Mouse (Mus musculus) hindbrain, embryonic 13.5 days (tissue): ENCODE results near the gene 4933402J07Rik. TPM values are rescaled to one million over a fixed set of nuclear protein-coding genes. Genes with fewer than 3 reads are reported as not detected.

Experiments
- ATAC-seq: fragments of 200-750 bp; cut with Nextera tagmentation; 2 replicates; pipeline ENCODE4 v1.8.0; 2017; ENCODE audit warnings: moderate TSS enrichment; ENCODE audit not compliant: low FRiP score
- H3K27ac ChIP-seq: fragments of 300-500 bp; sonication (generic); 2 replicates; pipeline ENCODE4 v1.5.1; 2015; ENCODE audit warnings: inconsistent platforms, mild to moderate bottlenecking, moderate library complexity
- H3K27me3 ChIP-seq: fragments of 300-500 bp; sonication (generic); 2 replicates; pipeline ENCODE4 v1.6.1; 2015; ENCODE audit warnings: mild to moderate bottlenecking, inconsistent platforms
- H3K36me3 ChIP-seq: fragments of 300-500 bp; sonication (generic); 2 replicates; pipeline ENCODE4 v1.6.1; 2015; ENCODE audit warnings: mild to moderate bottlenecking, inconsistent platforms
- H3K4me1 ChIP-seq: fragments of 300-500 bp; sonication (generic); replicated peaks from 2 replicates; pipeline ENCODE4 v1.6.1; 2015; ENCODE audit warnings: inconsistent platforms
- H3K4me2 ChIP-seq: fragments of 300-500 bp; sonication (generic); 2 replicates; pipeline ENCODE4 v1.6.1; 2015; ENCODE audit warnings: inconsistent platforms, mild to moderate bottlenecking, moderate library complexity
- H3K4me3 ChIP-seq: fragments of 300-500 bp; sonication (generic); 2 replicates; pipeline ENCODE4 v1.5.1; 2015; ENCODE audit warnings: mild to moderate bottlenecking, inconsistent platforms
- H3K9ac ChIP-seq: fragments of 300-500 bp; sonication (generic); 2 replicates; pipeline ENCODE4 v1.6.1; 2015; ENCODE audit warnings: mild to moderate bottlenecking, inconsistent platforms
- H3K9me3 ChIP-seq: fragments of 300-500 bp; sonication (generic); 2 replicates; pipeline ENCODE4 v1.6.1; 2016; ENCODE audit warnings: inconsistent platforms
- WGBS: fragments of 180-500 bp; shearing (Covaris S2); methylation state at CpG from one replicate; pipeline ENCODE4 v1.1.7; 2015; 5-methylcytosine and 5-hydroxymethylcytosine counted together
- polyA plus RNA-seq: library from polyadenylated mRNA; unstranded; fragments of >200 nt; fragmentation: Nextera tagmentation; extraction: Ambion mirVana; gene quantifications from 2 replicates; pipeline ENCODE4 v1.2.1, GENCODE M21; 2015

Gene 4933402J07Rik
- polyA plus RNA-seq, 1 experiment from 2014 or later = not detected

DNA sequence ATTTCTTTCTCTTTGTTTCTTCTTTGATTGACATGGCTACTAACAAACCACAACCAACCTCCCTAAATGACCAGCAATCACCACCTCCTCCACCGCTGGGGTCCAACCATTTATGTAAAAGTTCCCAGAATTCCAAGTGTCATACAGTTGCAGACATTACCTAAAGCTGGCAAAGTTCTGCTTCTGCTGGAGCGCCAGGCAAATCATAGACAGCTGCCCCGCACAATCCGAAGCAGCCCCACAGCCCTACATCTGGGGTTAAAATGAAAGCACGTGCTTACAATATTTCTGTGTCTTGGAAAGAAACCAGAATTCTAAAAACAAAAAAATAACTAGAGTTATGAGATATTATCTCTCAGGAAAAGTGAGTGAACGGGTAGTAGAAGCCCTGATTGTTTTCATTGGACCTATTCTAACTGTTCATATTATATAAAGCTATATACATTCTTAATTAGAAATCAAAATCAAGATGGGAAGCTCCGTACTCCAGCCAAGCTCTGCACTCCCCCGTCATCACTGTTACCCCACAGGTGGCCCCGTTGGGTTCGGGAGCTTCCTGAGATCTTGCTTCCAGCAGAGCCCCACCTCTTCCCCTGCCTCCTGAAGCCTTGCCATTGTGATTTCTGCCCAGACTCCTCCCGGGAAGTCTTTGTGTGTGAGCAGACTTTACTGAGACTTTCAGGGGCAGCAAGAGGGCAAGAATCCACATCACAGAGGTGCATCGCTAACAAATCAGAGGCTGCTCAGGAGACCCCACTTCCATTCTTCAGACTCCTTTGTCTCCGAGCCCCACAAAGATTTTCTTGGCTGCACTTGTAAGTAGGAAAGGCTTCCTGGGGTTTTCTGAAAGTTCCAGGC is 6.3 kb downstream of the 4933402J07Rik start:
- H3K4me3 ChIP-seq = peak overlapping the region; percentile 18; the same call in 1 of the 2 replicates
- H3K9me3 ChIP-seq = no peaks in the 10 kb centered on the region
- peak overlapping the region; percentile 41 for H3K4me2 ChIP-seq
- H3K4me1 ChIP-seq = peaks cover 12% of the 10 kb centered on the region
- ATAC-seq = no peak
- H3K27ac ChIP-seq = 0 out of 2 replicates have a peak overlapping the region, but pooled peaks have one; percentile 14
- H3K36me3 ChIP-seq = no peaks in the 10 kb centered on the region
- H3K27me3 ChIP-seq = no peaks in the 10 kb centered on the region
- peak overlapping the region; percentile 49; the same call in 1 of the 2 replicates for H3K9ac ChIP-seq
- 30% methylated on average over 13 of the region's 13 CpGs for WGBS

DNA sequence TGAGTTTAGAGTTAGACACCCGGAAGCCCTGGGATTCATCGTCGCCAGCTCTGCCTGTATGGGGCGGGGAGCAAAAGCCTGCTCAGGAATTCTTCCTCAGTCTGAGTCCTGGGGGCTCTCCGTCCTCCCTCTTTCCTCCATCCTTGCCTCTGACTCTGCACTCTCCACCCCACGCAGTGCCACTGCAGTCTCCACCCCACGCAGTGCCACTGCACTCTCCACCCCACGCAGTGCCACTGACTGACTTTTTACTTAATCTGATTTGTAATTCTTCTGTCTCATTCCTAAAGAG is 6.9 kb downstream of the 4933402J07Rik start:
- Histone ChIP-seq H3K4me3 (peak overlapping the region; percentile 18; the same call in 1 of the 2 replicates), H3K9ac (peak overlapping the region; percentile 49; the same call in 1 of the 2 replicates), H3K9me3 (no peaks in the 10 kb centered on the region), H3K27me3 (no peaks in the 10 kb centered on the region), H3K4me1 (peaks cover 12% of the 10 kb centered on the region), H3K27ac (0 out of 2 replicates have a peak overlapping the region, but pooled peaks have one; percentile 14), H3K4me2 (peak overlapping the region; percentile 41), H3K36me3 (no peaks in the 10 kb centered on the region)
- ATAC-seq = no peak
- WGBS = 1% methylated on average over 8 of the region's 8 CpGs

DNA sequence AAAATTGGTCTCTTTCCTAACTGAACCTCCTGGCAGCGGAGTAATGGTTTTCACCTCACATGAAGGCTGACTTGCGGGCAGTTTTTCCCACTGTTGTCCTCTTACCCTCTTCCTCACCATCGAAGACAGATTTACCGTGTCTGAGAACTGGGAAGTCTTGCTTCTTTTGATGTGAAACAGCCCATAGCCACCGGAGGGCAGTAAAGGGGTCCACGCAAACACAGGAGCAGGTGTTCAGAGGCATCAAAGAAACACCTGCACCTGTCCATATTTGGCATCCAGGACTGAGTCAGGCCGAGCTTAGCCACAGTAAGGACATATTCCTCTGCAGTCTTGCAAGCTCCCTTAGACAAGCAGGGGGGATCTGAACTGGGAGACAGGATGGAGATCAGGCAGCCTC is 7.2 kb downstream of the 4933402J07Rik start:
- Histone ChIP-seq H3K9ac (peak overlapping the region; percentile 49; the same call in 1 of the 2 replicates), H3K27me3 (no peaks in the 10 kb centered on the region), H3K36me3 (no peaks in the 10 kb centered on the region), H3K27ac (no peak overlapping the region), H3K4me1 (peaks cover 12% of the 10 kb centered on the region), H3K4me3 (no peak overlapping the region), H3K4me2 (peak overlapping the region; percentile 41), H3K9me3 (no peaks in the 10 kb centered on the region)
- no peak for ATAC-seq
- WGBS = 10% methylated on average over 7 of the region's 7 CpGs

DNA sequence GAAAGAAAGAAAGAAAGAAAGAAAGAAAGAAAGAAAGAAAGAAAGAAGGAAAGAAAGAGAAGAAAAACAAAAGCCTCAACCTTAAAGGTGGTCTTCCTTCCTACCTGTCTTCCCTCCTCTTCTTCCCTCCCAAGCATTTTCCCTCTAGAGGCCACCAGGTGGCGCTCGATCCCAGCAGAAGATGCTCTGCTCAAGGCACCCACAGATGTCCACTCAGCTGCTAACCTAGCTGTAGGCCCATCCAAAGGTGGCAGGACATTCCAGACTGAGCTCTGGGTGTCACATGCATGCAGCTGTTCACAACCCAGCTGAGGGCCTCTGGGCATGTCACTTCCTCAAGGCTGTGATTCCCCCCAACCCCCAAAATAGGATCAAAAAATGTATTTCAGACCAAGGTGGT is 30.6 kb downstream of the 4933402J07Rik start:
- Histone ChIP-seq H3K36me3 (no peaks in the 10 kb centered on the region), H3K27me3 (no peaks in the 10 kb centered on the region), H3K4me2 (no peak overlapping the region), H3K9ac (no peak overlapping the region), H3K9me3 (no peaks in the 10 kb centered on the region), H3K27ac (no peak overlapping the region), H3K4me1 (peaks cover 7% of the 10 kb centered on the region), H3K4me3 (no peak overlapping the region)
- ATAC-seq = peak; percentile 69; the same call in 1 of the 2 replicates
- WGBS = 3% methylated on average over 2 of the region's 2 CpGs

DNA sequence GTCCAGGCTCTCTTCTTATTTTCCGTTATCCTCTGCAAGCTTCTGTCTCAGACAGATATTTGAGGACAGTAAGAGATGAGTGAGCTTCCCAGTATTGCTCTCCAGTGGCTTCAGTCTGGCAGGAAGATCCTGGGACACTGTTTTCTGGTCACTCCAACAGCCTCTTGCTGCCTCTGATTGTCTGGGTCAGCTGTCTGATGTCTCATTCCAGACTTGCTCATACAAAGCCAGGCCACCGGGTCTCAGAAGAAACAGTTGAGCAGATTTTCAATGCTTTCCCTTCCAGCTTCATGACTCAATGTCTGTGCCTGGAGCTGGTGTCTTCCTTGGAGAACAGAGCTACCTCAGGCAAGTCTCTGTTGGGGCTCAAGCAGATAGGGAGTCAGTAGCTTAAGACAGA is 39.1 kb downstream of the 4933402J07Rik start:
- 77% methylated on average over 2 of the region's 2 CpGs for WGBS

DNA sequence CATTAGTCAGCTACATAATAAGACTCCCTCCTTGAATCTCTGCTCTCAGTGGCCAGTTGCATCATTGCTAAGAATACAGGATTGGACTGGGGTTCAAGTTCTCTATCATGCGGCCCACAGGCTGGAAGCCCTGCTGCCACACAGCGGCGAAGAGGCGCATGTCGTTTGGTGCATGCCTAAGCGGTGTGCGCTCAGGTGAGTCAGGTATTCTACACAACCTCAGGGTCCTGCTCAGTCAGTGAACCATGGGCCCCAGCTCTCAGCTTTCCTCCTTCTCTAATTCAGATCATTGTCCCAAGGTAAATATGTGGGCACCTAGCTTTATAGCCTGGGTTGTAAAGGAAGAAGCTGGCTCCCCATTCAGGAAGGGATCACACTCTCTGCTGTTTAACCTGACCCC is 45.5 kb downstream of the 4933402J07Rik start:
- H3K27ac ChIP-seq = no peak overlapping the region
- no peak overlapping the region for H3K4me2 ChIP-seq
- no peaks in the 10 kb centered on the region for H3K36me3 ChIP-seq
- ATAC-seq = no peak
- no peak overlapping the region for H3K4me3 ChIP-seq
- no peaks in the 10 kb centered on the region for H3K9me3 ChIP-seq
- H3K27me3 ChIP-seq = no peaks in the 10 kb centered on the region
- peaks cover 20% of the 10 kb centered on the region for H3K4me1 ChIP-seq
- 89% methylated on average over 7 of the region's 7 CpGs for WGBS
- no peak overlapping the region for H3K9ac ChIP-seq

More for the DNA sequence above, 39.1 kb downstream of the 4933402J07Rik start:
- Histone ChIP-seq H3K27ac (0 out of 2 replicates have a peak overlapping the region, but pooled peaks have one; percentile 0), H3K27me3 (no peaks in the 10 kb centered on the region), H3K9me3 (no peaks in the 10 kb centered on the region), H3K4me3 (no peak overlapping the region), H3K4me2 (no peak overlapping the region), H3K36me3 (no peaks in the 10 kb centered on the region), H3K4me1 (peaks cover 22% of the 10 kb centered on the region), H3K9ac (no peak overlapping the region)
- ATAC-seq = no peak

DNA sequence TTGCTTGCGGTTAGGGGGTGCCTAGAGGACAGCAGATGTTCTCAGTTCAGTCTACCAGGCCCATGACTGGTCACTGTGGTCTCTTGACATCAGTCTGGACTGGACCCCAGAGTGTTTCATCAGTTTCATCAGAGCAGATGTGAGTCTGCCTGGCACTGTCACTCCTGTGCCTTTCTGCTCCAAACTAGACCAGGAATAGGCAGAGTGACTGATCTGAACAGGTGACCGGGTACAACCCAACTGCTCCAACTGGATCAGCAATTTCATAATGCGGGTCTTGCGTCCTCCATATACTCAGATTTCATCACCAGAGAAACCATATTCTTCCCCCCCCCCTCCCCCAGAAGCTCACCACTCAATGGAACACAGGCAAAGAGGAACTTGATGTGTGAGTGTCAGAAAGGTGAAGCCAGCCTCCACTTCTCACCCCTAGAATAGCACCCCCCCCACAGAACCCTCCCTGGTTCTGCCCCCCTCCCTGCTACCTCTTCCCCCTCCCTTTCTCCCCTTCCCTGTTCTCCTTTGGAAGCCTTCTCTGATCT is 46.1 kb downstream of the 4933402J07Rik start:
- no peak overlapping the region for H3K4me3 ChIP-seq
- no peak for ATAC-seq
- H3K27me3 ChIP-seq = no peaks in the 10 kb centered on the region
- H3K27ac ChIP-seq = no peak overlapping the region
- H3K4me1 ChIP-seq = peaks cover 20% of the 10 kb centered on the region
- H3K4me2 ChIP-seq = no peak overlapping the region
- no peaks in the 10 kb centered on the region for H3K9me3 ChIP-seq
- WGBS = 98% methylated on average over 4 of the region's 4 CpGs
- no peak overlapping the region for H3K9ac ChIP-seq
- H3K36me3 ChIP-seq = no peaks in the 10 kb centered on the region

DNA sequence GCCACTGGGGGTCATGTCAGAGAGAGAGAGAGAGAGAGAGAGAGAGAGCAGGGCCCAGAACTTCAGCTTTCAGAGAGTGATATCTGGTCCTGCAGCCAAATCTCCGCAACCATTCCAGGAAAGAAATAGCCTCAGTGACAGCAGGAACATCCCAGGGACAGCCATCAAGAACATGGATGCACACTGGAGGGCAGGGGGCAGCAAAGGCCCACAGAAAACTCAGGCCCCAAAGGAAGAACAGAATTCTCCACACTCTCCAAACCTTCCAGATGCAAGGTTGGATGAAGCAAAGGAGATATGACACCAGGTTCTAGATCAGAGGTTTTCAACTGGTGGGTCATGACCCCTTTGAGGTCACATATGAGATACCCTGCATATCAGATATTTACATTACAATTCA is 50.0 kb downstream of the 4933402J07Rik start:
- Histone ChIP-seq H3K4me1 (peaks cover 9% of the 10 kb centered on the region; the same call in 1 of the 2 replicates), H3K4me2 (no peak overlapping the region), H3K27ac (no peak overlapping the region), H3K27me3 (0 out of 2 replicates have a peak, but pooled peaks cover 2% of the 10 kb centered on the region), H3K36me3 (no peaks in the 10 kb centered on the region), H3K4me3 (no peak overlapping the region), H3K9me3 (no peaks in the 10 kb centered on the region), H3K9ac (no peak overlapping the region)
- no peak for ATAC-seq
- WGBS = 83% methylated on average over 1 of the region's 1 CpGs

DNA sequence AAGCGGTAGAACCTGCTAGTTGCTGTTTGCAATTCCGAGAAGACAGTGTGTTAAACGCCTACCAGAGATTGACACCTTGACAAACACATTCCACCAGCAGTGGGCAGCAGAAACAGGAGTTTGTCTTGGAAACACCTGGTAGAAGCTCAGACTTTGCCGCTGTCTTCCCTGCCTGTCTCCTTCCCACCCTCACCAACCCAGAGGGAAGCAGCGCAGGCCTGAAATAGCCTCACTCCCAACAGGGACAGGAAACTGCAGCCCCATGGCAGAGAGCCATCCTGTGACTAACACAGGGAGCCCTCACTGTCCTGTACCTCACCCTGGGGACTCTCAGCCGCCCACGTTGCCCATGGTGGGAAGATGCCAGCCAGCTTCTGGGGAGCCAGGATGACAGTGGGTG is 55.5 kb downstream of the 4933402J07Rik start:
- H3K4me3 ChIP-seq = no peak overlapping the region
- no peak for ATAC-seq
- no peaks in the 10 kb centered on the region for H3K9me3 ChIP-seq
- 0 out of 2 replicates have a peak overlapping the region, but pooled peaks have one; percentile 18 for H3K27ac ChIP-seq
- WGBS = 56% methylated on average over 7 of the region's 7 CpGs
- no peak overlapping the region for H3K9ac ChIP-seq
- no peaks in the 10 kb centered on the region for H3K36me3 ChIP-seq
- H3K4me1 ChIP-seq = peaks cover 28% of the 10 kb centered on the region
- no peak overlapping the region for H3K4me2 ChIP-seq
- H3K27me3 ChIP-seq = 0 out of 2 replicates have a peak, but pooled peaks cover 2% of the 10 kb centered on the region

DNA sequence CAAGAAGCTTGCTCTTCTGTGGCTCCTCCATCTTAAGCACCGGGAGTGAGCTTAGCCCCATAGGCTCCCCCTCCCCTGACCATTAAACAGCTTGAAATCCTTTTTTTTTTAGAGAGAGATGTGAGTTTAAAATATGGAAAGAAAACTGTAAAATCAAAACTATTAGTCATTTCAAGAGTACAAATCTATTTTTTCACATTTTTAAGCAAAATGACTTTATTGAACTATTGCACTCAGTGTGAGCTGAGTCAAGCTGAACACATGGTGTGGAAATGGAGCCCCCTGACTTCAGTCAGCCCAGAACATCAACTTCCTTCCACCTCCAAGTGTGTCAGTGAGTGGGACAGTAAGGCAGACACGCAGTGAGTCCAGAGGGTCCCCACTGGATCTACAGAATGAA is 55.9 kb downstream of the 4933402J07Rik start:
- H3K4me3 ChIP-seq = no peak overlapping the region
- 71% methylated on average over 2 of the region's 2 CpGs for WGBS
- 0 out of 2 replicates have a peak, but pooled peaks cover 2% of the 10 kb centered on the region for H3K27me3 ChIP-seq
- H3K36me3 ChIP-seq = no peaks in the 10 kb centered on the region
- H3K4me1 ChIP-seq = peaks cover 28% of the 10 kb centered on the region
- no peaks in the 10 kb centered on the region for H3K9me3 ChIP-seq
- H3K27ac ChIP-seq = 0 out of 2 replicates have a peak overlapping the region, but pooled peaks have one; percentile 18
- no peak overlapping the region for H3K4me2 ChIP-seq
- ATAC-seq = no peak
- no peak overlapping the region for H3K9ac ChIP-seq

DNA sequence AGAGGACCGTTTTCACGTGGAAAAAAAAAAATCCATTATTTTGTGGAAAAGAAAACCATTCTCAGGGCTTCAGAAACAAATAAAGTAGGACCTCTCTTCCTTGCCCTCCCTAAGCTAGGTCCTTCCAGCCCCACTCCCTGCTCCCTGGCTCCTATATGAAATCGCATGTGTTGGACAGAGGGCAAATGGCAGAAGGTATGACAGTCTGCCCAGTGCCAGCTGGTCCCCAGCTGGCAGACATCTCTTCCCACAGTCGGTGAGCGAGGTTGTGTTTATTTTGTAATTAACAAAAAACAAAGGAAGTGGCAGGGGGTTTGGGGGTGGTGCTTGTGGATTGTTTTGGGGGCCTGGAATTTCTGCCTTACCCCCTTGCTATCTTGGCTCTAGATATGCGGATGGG is 56.6 kb downstream of the 4933402J07Rik start:
- Histone ChIP-seq H3K4me3 (no peak overlapping the region), H3K4me1 (peaks cover 23% of the 10 kb centered on the region), H3K27me3 (0 out of 2 replicates have a peak, but pooled peaks cover 2% of the 10 kb centered on the region), H3K27ac (peak overlapping the region; percentile 74), H3K4me2 (no peak overlapping the region), H3K36me3 (no peaks in the 10 kb centered on the region), H3K9me3 (no peaks in the 10 kb centered on the region), H3K9ac (no peak overlapping the region)
- WGBS = 62% methylated on average over 6 of the region's 6 CpGs
- ATAC-seq = peak; percentile 68; the same call in 1 of the 2 replicates

DNA sequence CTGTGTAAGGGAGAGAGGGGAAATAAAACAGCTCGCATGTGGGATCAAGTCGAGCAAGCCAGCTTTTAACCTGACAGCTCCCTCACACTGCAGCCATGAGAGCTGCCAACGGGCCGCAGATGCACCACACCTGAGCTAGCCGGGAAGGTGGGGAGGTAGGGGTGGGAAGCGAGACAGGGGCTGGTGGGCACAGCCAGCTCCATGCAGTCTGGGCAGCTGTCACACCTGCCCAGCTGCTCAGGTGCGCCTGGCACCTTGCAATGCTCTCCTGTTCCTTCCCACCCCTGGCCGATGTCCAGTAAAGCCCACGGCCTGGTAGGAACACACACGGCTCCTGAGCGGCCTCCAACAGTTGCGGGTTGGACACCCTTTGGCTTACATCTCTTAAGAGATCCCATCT is 57.5 kb downstream of the 4933402J07Rik start:
- no peak overlapping the region for H3K9ac ChIP-seq
- WGBS = 85% methylated on average over 12 of the region's 12 CpGs
- no peak overlapping the region for H3K4me3 ChIP-seq
- no peak overlapping the region for H3K4me2 ChIP-seq
- ATAC-seq = no peak
- peak overlapping the region; percentile 66 for H3K27ac ChIP-seq
- H3K4me1 ChIP-seq = peaks cover 19% of the 10 kb centered on the region
- H3K27me3 ChIP-seq = no peaks in the 10 kb centered on the region
- H3K9me3 ChIP-seq = no peaks in the 10 kb centered on the region
- no peaks in the 10 kb centered on the region for H3K36me3 ChIP-seq
